Comparison of ENCODE assay signal across 11 mouse cellular contexts in the genomic region with DNA sequence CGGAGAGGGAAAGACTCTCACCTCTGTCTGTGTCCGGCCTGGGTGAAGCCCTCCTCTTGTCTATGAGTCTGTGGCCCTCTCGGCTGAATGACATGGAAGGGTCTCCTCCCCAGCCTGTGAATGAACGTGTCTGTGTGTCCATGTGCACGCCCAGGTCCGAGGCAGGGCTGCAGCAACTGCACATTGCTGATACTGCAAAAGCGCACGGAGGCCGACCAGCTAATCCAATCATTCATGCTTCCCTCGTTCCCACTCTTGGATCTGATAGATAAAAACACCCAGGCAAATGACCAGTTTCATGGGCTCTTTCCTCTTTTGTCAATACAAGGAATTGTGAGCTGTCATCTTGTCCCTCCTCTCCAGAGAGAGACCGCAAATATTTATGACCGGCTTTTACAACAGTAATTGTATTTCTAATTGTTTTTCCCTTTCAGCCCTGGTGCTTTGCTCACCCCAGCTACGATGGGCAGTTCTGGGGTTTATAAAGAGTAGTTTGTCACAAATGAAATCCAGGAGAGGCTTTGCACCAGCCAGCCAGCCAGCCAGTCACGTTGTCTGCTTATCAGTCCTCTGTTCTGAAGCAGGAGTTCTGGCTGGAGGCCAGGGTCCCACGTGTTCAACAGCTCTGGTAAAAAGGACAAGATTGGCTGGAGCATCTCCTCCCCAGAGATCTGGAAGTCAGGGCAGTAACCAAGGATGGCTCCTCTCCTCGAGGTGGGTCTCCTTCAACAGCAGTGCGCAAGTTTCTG.
A peak's percentile ranks its signal among the peaks of the same experiment; 100 is the strongest.
DNase-seq lines count a peak whose midpoint lies in the region; ATAC-seq and TF ChIP-seq lines count a peak whose summit lies in the region.
"Had no signal": no experiment of that assay in that cellular context is flagged by ENCODE, and none has a peak within 500 bp of the region (broad histone marks: within the 10 kb centered on the region; RNA-seq: fewer than 3 reads in every experiment).

No protein-coding gene starts in this region.

- 0 out of 2 replicates have a peak overlapping the region, but pooled peaks have one; percentile 7 for H3K4me2 ChIP-seq in heart, embryonic 15.5 days
- H3K4me2 ChIP-seq: stomach, embryonic 15.5 days had no signal

- H3K9ac ChIP-seq in heart, embryonic 15.5 days = no peak overlapping the region
- H3K9ac ChIP-seq: stomach, embryonic 15.5 days had no signal

- no peaks in the 10 kb centered on the region for H3K36me3 ChIP-seq in heart, embryonic 15.5 days
- no peaks in the 10 kb centered on the region for H3K36me3 ChIP-seq in thymus, adult 2 months (ENCODE audit: control insufficient read depth, insufficient read depth, low read length)
- H3K36me3 ChIP-seq: stomach, embryonic 15.5 days had no signal

- peaks cover 24% of the 10 kb centered on the region for H3K4me1 ChIP-seq in cerebellum, adult 2 months (ENCODE audit: control insufficient read depth, insufficient read depth, low read length)
- peaks cover 15% of the 10 kb centered on the region for H3K4me1 ChIP-seq in heart, embryonic 15.5 days (replicated peaks)
- no peaks in the 10 kb centered on the region for H3K4me1 ChIP-seq in thymus, adult 2 months (replicated peaks; ENCODE audit: control insufficient read depth, insufficient read depth, low read length)
- H3K4me1 ChIP-seq: stomach, embryonic 15.5 days had no signal

- TF ChIP-seq POLR2A in cerebellum, adult 2 months (IDR thresholded peaks at IDR 0.05; ENCODE audit: borderline replicate concordance, insufficient read depth, low read length) = no peak
- no peak for TF ChIP-seq POLR2A in thymus, adult 2 months (IDR thresholded peaks at IDR 0.05; ENCODE audit: control insufficient read depth, extremely low read depth, insufficient read depth, low read length, poor library complexity)

- H3K4me3 ChIP-seq in cerebellum, adult 2 months (replicated peaks; ENCODE audit: insufficient read depth, low read depth, low read length) = no peak overlapping the region
- H3K4me3 ChIP-seq in heart, embryonic 15.5 days = no peak overlapping the region
- H3K4me3 ChIP-seq in thymus, adult 2 months (ENCODE audit: control insufficient read depth, insufficient read depth, low read length) = no peak overlapping the region
- H3K4me3 ChIP-seq: erythroblast, embryonic 14.5 days; stomach, embryonic 15.5 days had no signal

- H3K9me3 ChIP-seq in heart, embryonic 15.5 days (replicated peaks) = no peaks in the 10 kb centered on the region
- H3K9me3 ChIP-seq: stomach, embryonic 15.5 days had no signal

- H3K27ac ChIP-seq in cerebellum, adult 2 months (ENCODE audit: insufficient read depth, low read length) = peak overlapping the region; percentile 63
- H3K27ac ChIP-seq in heart, embryonic 15.5 days = peak overlapping the region; percentile 51
- no peak overlapping the region for H3K27ac ChIP-seq in thymus, adult 2 months (ENCODE audit: control insufficient read depth, insufficient read depth, low read length)
- H3K27ac ChIP-seq: macrophage; stomach, embryonic 15.5 days had no signal

- WGBS in cerebellum, adult 2 months = 19% methylated on average over 17 of the region's 17 CpGs
- WGBS in heart, embryonic 15.5 days = 41% methylated on average over 17 of the region's 17 CpGs
- 67% methylated on average over 17 of the region's 17 CpGs for WGBS in thymus, adult 2 months

- peak; percentile 41 to 50 for DNase-seq in layer of hippocampus, postnatal 10 days (ENCODE audit: low spot score in 2 of 2)
- no peak for DNase-seq in layer of hippocampus, adult 9-10 months (ENCODE audit: low spot score)
- peak; percentile 28 to 30 for DNase-seq in adrenal gland, adult 18-20 months (ENCODE audit: low spot score in 2 of 2)
- peak; percentile 69 to 70 for DNase-seq in cerebellum, adult 2 months
- peak; percentile 23 for DNase-seq in retina, postnatal 7 days (ENCODE audit: low read depth, low spot score)
- DNase-seq in thymus, adult 2 months = no peak
- no peak for DNase-seq in kidney, adult 18-20 months

- no peak for TF ChIP-seq CTCF in cerebellum, adult 2 months (IDR thresholded peaks at IDR 0.05; ENCODE audit: borderline replicate concordance, insufficient read depth, low read depth, low read length)
- TF ChIP-seq CTCF in thymus, adult 2 months (IDR thresholded peaks at IDR 0.05; ENCODE audit: borderline replicate concordance, control insufficient read depth, extremely low read depth, insufficient read depth, low read length, poor library complexity) = no peak

- peak; percentile 62; the same call in 1 of the 2 replicates for ATAC-seq in heart, embryonic 15.5 days (replicated peaks; ENCODE audit: insufficient number of reproducible peaks, insufficient read depth, low FRiP score, low read depth)

- no peaks in the 10 kb centered on the region for H3K27me3 ChIP-seq in cerebellum, adult 2 months (ENCODE audit: control insufficient read depth, insufficient read depth, low read length)
- 0 out of 2 replicates have a peak, but pooled peaks cover 6% of the 10 kb centered on the region for H3K27me3 ChIP-seq in heart, embryonic 15.5 days
- H3K27me3 ChIP-seq in thymus, adult 2 months (ENCODE audit: control insufficient read depth, insufficient read depth, low read length) = no peaks in the 10 kb centered on the region
- H3K27me3 ChIP-seq: stomach, embryonic 15.5 days had no signal

Comparison
In these comparisons a context has a peak if more than half of its experiments do, and no peak if none do; other contexts are left out.
1. DNase-seq: peak in layer of hippocampus, postnatal 10 days (2 of 2), adrenal gland, adult 18-20 months (2 of 2), cerebellum, adult 2 months (2 of 2) and retina, postnatal 7 days (single experiment); none in layer of hippocampus, adult 9-10 months (single experiment), thymus, adult 2 months (single experiment) and kidney, adult 18-20 months (single experiment).